Mouse (Mus musculus) erythroblast, embryonic 14.5 days (primary cell): ENCODE measurements at regions not wholly inside any gene's neighbourhood (a gene's known extent, or its start where the extent isn't known, plus 50 kb on each side); places are given as distances from the start of the nearest gene placed in this dataset.

Source experiments
- H3K27me3 ChIP-seq: 2 replicates; pipeline ENCODE4 v1.6.1; 2012; ENCODE audit warnings: inconsistent platforms; ENCODE audit not compliant: control insufficient read depth
- H3K36me3 ChIP-seq: 2 replicates; pipeline ENCODE4 v1.6.1; 2012; ENCODE audit warnings: mild to moderate bottlenecking, inconsistent platforms; ENCODE audit not compliant: control insufficient read depth
- H3K4me1 ChIP-seq: 2 replicates; pipeline ENCODE4 v1.6.1; 2012; ENCODE audit warnings: inconsistent platforms; ENCODE audit not compliant: control insufficient read depth
- H3K4me3 ChIP-seq: replicated peaks from 2 replicates; pipeline ENCODE3; 2012; ENCODE audit warnings: moderate library complexity, mild to moderate bottlenecking, inconsistent platforms
- H3K9me3 ChIP-seq: 2 replicates; pipeline ENCODE4 v1.6.1; 2012; ENCODE audit warnings: low read length, inconsistent platforms, mixed read lengths; ENCODE audit not compliant: control insufficient read depth
- GATA1 ChIP-seq: IDR thresholded peaks from 2 replicates; pipeline ENCODE4 v1.6.1; 2012; ENCODE audit warnings: low read length, inconsistent platforms, mixed read lengths
- TAL1 ChIP-seq: IDR thresholded peaks from 3 replicates; pipeline ENCODE4 v1.6.1; 2012; ENCODE audit warnings: low read length, inconsistent platforms, mixed read lengths

DNA sequence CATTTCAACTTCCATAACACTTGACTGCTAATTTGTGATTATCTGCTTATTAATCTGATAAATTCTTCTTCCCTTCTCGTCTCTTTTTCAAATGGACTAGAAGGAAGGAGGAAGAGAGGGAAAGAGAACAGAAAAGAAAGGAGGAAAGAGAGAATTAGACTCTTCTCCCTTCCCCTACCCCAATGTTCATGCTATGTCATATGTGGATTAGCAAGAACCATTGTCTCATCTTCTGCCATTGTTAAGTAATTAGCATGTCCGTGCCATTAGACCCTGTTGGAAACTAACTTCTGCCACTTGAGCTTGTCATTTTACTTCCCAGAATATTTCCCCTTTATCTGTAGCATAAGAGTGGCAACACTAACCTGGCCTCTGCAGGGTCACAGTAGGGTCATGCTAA, 78.8 kb upstream of the Serbp1 start:
- Histone ChIP-seq H3K9me3 (no peaks in the 10 kb centered on the region), H3K4me1 (peaks cover 67% of the 10 kb centered on the region), H3K4me3 (no peak overlapping the region), H3K36me3 (no peaks in the 10 kb centered on the region), H3K27me3 (no peaks in the 10 kb centered on the region)
- TF ChIP-seq TAL1 (no peak), GATA1 (no peak)

DNA sequence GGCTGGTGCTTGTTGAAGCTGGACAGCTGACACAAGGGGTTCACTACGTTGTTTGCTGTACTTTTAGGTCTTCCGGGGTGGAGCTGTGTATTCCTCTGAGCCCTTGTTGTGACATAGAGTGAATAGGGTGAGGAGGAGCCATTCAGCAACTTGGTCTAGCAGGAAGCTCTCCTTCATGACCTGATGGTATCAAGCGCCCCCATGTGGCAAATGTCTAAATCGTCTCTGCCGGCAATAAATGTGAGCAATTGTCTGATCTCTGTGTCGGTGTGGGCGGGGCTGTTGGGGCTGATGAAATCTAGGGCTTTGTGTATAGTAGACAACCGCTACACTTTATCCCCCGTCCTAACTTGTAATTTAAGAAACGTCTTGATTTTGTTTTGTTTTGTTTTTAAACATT, 79.2 kb upstream of the Serbp1 start:
- Histone ChIP-seq H3K9me3 (no peaks in the 10 kb centered on the region), H3K4me1 (peaks cover 65% of the 10 kb centered on the region), H3K36me3 (no peaks in the 10 kb centered on the region), H3K27me3 (no peaks in the 10 kb centered on the region), H3K4me3 (no peak overlapping the region)
- TF ChIP-seq TAL1 (no peak), GATA1 (no peak)

DNA sequence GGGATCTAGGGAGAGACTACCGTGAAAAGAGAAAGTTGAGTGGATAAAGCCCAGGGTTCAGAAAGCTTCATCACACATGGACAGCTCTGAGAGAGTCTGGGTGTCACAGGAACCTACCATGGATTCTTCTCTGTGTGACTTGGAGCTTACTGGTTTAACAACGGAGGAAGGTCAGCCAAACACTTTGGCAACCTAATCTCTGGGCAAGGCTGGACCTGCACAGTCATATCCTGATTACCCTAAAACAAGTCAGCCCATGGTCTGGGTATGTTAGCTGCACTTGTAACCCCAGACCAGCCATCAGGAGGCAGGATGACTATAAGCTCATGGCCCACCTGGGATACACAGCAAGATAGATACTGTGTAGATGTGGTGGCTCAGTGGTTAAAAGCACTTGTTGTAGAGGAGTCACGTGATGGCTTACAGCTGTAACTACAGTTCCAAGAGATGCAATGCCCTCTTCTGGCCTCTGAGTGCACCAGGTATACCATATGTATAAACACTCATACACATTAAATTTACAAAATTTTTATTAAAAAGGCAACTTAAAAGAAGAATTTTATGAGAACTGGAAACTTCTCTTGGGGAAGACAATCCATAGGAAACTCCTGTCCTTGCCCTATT, 85.0 kb upstream of the Serbp1 start:
- Histone ChIP-seq H3K4me3 (no peak overlapping the region), H3K9me3 (no peaks in the 10 kb centered on the region), H3K4me1 (peaks cover 22% of the 10 kb centered on the region), H3K27me3 (no peaks in the 10 kb centered on the region), H3K36me3 (no peaks in the 10 kb centered on the region)
- TF ChIP-seq TAL1 (no peak), GATA1 (no peak)

DNA sequence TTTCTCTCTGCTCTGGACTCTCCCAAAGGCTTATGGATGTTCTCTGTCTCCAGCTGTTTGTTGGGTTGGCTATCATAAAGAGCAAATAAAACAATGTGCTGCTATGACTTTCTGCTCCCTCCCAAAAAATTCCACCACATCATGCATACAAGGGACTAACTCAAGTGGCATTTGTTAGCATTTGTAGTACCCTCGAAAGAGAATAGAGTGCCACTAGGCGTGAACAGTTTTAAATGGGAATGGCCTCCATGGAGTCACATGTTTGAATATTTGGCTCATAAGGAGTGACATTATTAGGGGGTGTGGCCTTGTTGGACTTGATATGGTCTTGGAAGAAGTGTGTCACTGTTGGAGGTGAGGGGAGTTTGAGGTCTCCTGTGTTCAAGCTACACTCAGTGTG, 86.5 kb upstream of the Serbp1 start:
- Histone ChIP-seq H3K4me1 (peaks cover 21% of the 10 kb centered on the region), H3K4me3 (no peak overlapping the region), H3K27me3 (no peaks in the 10 kb centered on the region), H3K36me3 (no peaks in the 10 kb centered on the region), H3K9me3 (no peaks in the 10 kb centered on the region)
- TF ChIP-seq GATA1 = no peak
- no peak for TF ChIP-seq TAL1

DNA sequence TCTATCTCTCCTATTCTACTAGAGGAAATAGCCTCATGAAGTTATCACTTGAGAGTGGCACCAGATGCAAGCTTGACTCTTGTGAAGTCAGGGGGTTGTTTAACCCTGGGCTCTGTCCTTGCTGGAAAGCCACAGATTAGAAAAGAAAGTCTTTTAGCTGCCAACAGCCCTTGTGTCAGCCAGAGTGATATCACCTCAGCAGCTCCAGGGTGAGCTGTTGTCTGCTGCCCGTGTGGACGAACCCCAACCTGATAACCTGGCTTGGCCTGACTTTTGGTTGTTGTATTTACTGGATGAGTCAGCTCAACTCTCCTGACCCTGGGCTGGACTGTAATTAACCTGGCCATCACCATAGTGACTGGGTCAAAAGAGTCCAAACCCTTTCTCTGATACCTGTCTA, 88.6 kb upstream of the Serbp1 start:
- H3K27me3 ChIP-seq = no peaks in the 10 kb centered on the region
- no peaks in the 10 kb centered on the region for H3K9me3 ChIP-seq
- H3K36me3 ChIP-seq = no peaks in the 10 kb centered on the region
- H3K4me3 ChIP-seq = no peak overlapping the region
- TF ChIP-seq TAL1 (no peak), GATA1 (no peak)
- peaks cover 30% of the 10 kb centered on the region for H3K4me1 ChIP-seq

DNA sequence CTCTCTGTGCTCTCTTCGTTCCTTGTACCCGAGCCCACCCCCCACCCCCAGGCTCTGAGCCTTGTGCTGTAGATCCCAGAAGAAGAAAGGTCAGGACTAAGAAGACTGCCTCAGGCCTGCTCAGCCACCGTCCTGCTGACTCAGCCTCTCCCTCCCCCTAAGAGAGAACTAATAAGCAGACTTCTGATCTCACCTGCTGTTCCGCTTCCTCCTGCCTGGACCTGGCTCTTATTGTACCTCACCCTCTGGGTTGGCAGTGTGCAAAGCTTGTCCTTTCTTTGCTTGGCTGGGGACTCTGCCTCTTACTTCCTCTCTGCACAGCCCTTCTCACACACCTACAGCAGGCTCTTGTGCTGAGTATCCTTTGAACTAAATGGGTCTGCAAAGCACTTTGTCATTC, 91.3 kb upstream of the Serbp1 start:
- Histone ChIP-seq H3K27me3 (no peaks in the 10 kb centered on the region), H3K4me1 (peaks cover 29% of the 10 kb centered on the region), H3K9me3 (no peaks in the 10 kb centered on the region), H3K36me3 (no peaks in the 10 kb centered on the region), H3K4me3 (no peak overlapping the region)
- no peak for TF ChIP-seq TAL1
- TF ChIP-seq GATA1 = no peak

DNA sequence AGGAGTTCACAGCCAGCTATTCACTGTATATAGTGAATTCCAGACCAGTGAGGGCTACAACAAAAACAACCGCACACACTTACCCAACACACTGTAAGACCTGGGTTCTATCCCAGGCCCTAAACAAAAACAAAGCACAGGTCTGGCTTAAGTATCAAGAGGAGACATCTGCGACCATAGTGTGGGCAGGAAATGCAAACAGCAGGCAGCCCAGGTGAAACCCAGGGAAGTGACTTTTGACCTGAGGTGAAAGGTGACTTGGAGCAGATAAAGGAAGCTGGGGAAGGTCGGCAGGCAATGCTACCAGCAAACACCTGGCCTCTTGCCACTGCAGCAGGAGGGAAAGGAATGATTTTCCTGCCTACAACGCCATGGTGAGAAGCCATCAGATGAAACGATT, 92.0 kb upstream of the Serbp1 start:
- Histone ChIP-seq H3K4me1 (peaks cover 30% of the 10 kb centered on the region), H3K9me3 (no peaks in the 10 kb centered on the region), H3K36me3 (no peaks in the 10 kb centered on the region), H3K4me3 (no peak overlapping the region), H3K27me3 (no peaks in the 10 kb centered on the region)
- TF ChIP-seq GATA1 (no peak), TAL1 (no peak)

DNA sequence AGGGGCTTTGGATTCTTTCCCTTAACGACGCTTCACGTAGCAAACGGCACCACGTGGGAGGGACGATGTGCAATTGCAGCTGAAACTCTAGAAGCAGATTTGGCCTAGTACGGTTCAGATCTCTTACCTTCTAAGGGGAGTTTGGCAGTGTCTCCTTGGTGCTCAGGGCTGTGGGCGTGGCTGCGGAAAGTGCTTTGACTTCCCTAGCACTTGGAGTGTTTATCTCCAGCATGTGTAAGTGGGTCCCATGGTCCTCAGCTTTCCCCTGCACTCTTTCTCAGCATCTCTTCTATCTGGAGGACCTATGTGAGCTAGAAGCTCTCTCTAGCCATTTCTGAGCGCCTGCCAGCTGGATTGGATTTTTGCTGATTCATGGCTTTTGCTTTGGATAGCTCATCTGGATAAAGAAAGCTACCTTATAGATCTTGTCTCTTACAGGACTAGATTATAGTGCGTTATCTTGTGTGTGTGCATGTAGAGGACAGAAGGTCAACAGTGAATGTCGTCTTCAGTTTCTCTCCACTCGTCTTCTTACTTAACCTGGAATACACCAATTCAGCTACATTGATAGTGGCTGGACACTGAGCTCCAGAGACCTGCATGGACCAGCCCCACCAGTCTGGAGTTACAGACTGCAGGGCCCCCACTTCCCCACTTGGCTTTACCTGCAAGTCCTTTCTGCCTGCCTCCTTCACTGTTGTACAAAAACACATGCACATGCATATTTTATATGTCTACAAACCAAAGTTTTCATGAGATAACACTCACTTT, 92.8 kb upstream of the Serbp1 start:
- no peak overlapping the region for H3K4me3 ChIP-seq
- no peaks in the 10 kb centered on the region for H3K36me3 ChIP-seq
- H3K4me1 ChIP-seq = peaks cover 37% of the 10 kb centered on the region

DNA sequence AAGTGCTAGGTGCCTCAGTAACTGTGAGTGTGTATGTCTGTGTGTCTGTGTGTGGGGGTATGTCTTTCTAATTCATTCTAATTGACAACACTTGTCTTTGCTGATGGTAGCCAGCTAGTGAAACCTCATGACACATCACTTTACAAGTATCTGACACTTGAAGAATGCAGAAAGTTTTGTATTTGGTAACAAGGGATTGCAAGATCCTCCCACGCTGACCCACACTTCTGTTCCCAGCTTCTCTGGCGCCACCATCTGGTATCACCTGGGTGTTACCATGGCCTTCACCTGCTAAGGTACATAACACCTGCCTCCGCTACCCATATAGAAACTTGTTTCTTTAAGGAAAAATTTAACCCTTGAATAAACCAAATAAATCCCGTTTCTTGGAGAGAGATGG, 95.8 kb upstream of the Serbp1 start:
- Histone ChIP-seq H3K9me3 (no peaks in the 10 kb centered on the region), H3K27me3 (no peaks in the 10 kb centered on the region), H3K4me1 (peaks cover 26% of the 10 kb centered on the region), H3K4me3 (no peak overlapping the region), H3K36me3 (no peaks in the 10 kb centered on the region)
- TF ChIP-seq TAL1 (no peak), GATA1 (no peak)

More for the DNA sequence above, 92.8 kb upstream of the Serbp1 start:
- Histone ChIP-seq H3K9me3 (no peaks in the 10 kb centered on the region), H3K27me3 (no peaks in the 10 kb centered on the region)
- no peak for TF ChIP-seq TAL1
- no peak for TF ChIP-seq GATA1
